Mouse (Mus musculus) spleen, adult 2 months (tissue): ENCODE data around the gene Fmo1. TPM values are rescaled to one million over a fixed set of nuclear protein-coding genes. Genes with fewer than 3 reads are reported as not detected.

Experiments
- DNase-seq, 2 experiments: peaks; one replicate each; pipeline versions ENCODE4 v3.0.0 to v3.0.0-alpha.2; 2012 to 2021; ENCODE audit warnings: low spot score in 2 of 2, low read depth in 1 of 2
- H3K27ac ChIP-seq: fragments of 200-500 bp; 2 replicates; pipeline ENCODE4 v1.5.1; 2012; ENCODE audit warnings: low read length, inconsistent platforms; ENCODE audit not compliant: insufficient read depth
- H3K27me3 ChIP-seq: fragments of 200-500 bp; 2 replicates; pipeline ENCODE4 v1.6.1; 2012; ENCODE audit warnings: mild to moderate bottlenecking, moderate library complexity, low read length, inconsistent platforms; ENCODE audit not compliant: control insufficient read depth, insufficient read depth
- H3K36me3 ChIP-seq: fragments of 200-500 bp; 2 replicates; pipeline ENCODE4 v1.6.1; 2012; ENCODE audit warnings: mild to moderate bottlenecking, low read length, inconsistent platforms; ENCODE audit not compliant: control insufficient read depth, insufficient read depth
- H3K4me1 ChIP-seq: fragments of 200-500 bp; 2 replicates; pipeline ENCODE4 v1.6.1; 2011; ENCODE audit warnings: inconsistent platforms; ENCODE audit not compliant: control insufficient read depth, insufficient read depth, insufficient read length
- H3K4me3 ChIP-seq: fragments of 200-500 bp; 2 replicates; pipeline ENCODE4 v1.5.1; 2011; ENCODE audit warnings: mild to moderate bottlenecking, inconsistent platforms; ENCODE audit not compliant: insufficient read depth, insufficient read length; ENCODE audit errors: extremely low read depth
- CTCF ChIP-seq: fragments of 200-500 bp; IDR thresholded peaks from 2 replicates; pipeline ENCODE4 v1.5.1; 2011; ENCODE audit warnings: mild to moderate bottlenecking, inconsistent platforms; ENCODE audit not compliant: insufficient read depth, insufficient read length, insufficient replicate concordance; ENCODE audit errors: extremely low read depth
- POLR2A ChIP-seq: fragments of 200-500 bp; IDR thresholded peaks from 2 replicates; pipeline ENCODE4 v1.6.1; 2011; ENCODE audit warnings: low read depth, low read length, inconsistent platforms
- WGBS: fragments of 180-500 bp; shearing (Covaris S2); methylation state at CpG from one replicate; pipeline ENCODE4 v1.1.7; 2018; 5-methylcytosine and 5-hydroxymethylcytosine counted together
- polyA plus RNA-seq: library from polyadenylated mRNA; depleted of rRNA; stranded (reverse); fragments of >200 nt; gene quantifications from 2 replicates; pipeline ENCODE4 v1.2.3, GENCODE M21; 2012

The Fmo1 gene
- polyA plus RNA-seq, 1 experiment, result 1.0 TPM

- H3K4me3 ChIP-seq, result no peak overlapping the region
- H3K4me1 ChIP-seq, result no peaks in the 10 kb centered on the region
- no peak for DNase-seq
- no peak overlapping the region for H3K27ac ChIP-seq
- H3K27me3 ChIP-seq, result no peaks in the 10 kb centered on the region
- no peak for TF ChIP-seq CTCF
- TF ChIP-seq POLR2A, result no peak
- WGBS, result 91% methylated on average over 9 of the region's 9 CpGs
- no peaks in the 10 kb centered on the region for H3K36me3 ChIP-seq
These were observed 26.2 kb downstream of the Fmo1 start for GRCm38 (mm10) chr1:162840211-162840610.

- DNase-seq, result no peak
- Histone ChIP-seq H3K27me3 (no peaks in the 10 kb centered on the region), H3K4me3 (no peak overlapping the region), H3K36me3 (no peaks in the 10 kb centered on the region), H3K4me1 (no peaks in the 10 kb centered on the region), H3K27ac (no peak overlapping the region)
- WGBS, result 92% methylated on average over 6 of the region's 6 CpGs
- TF ChIP-seq CTCF, result no peak
- TF ChIP-seq POLR2A, result no peak
These were observed 27.4 kb downstream of the Fmo1 start for GRCm38 (mm10) chr1:162838976-162839375.

GRCm38 (mm10) chr1:162834342-162834741 is 32.1 kb downstream of the Fmo1 start:
- H3K36me3 ChIP-seq, result no peaks in the 10 kb centered on the region
- H3K4me3 ChIP-seq, result no peak overlapping the region
- H3K27me3 ChIP-seq, result no peaks in the 10 kb centered on the region
- DNase-seq, result no peak
- TF ChIP-seq CTCF (no peak), POLR2A (no peak)
- H3K4me1 ChIP-seq, result no peaks in the 10 kb centered on the region
- WGBS, result 80% methylated on average over 5 of the region's 5 CpGs
- H3K27ac ChIP-seq, result no peak overlapping the region

- TF ChIP-seq POLR2A, result no peak
- TF ChIP-seq CTCF, result no peak
- no peak overlapping the region for H3K4me3 ChIP-seq
- no peak for DNase-seq
- no peaks in the 10 kb centered on the region for H3K36me3 ChIP-seq
- no peaks in the 10 kb centered on the region for H3K4me1 ChIP-seq
- no peaks in the 10 kb centered on the region for H3K27me3 ChIP-seq
- 74% methylated on average over 5 of the region's 5 CpGs for WGBS
- H3K27ac ChIP-seq, result no peak overlapping the region
These were observed 33.8 kb downstream of the Fmo1 start for GRCm38 (mm10) chr1:162832574-162832953.

- Histone ChIP-seq H3K4me3 (no peak overlapping the region), H3K27me3 (no peaks in the 10 kb centered on the region), H3K4me1 (no peaks in the 10 kb centered on the region), H3K27ac (no peak overlapping the region), H3K36me3 (no peaks in the 10 kb centered on the region)
- WGBS, result 47% methylated on average over 5 of the region's 5 CpGs
- DNase-seq, result no peak
- no peak for TF ChIP-seq CTCF
- no peak for TF ChIP-seq POLR2A
These were observed 34.4 kb downstream of the Fmo1 start for GRCm38 (mm10) chr1:162831838-162832573.

GRCm38 (mm10) chr1:162819280-162819679 is 47.1 kb downstream of the Fmo1 start:
- no peak for DNase-seq
- no peak overlapping the region for H3K4me3 ChIP-seq
- H3K4me1 ChIP-seq, result no peaks in the 10 kb centered on the region
- no peak for TF ChIP-seq CTCF
- TF ChIP-seq POLR2A, result no peak
- no peaks in the 10 kb centered on the region for H3K27me3 ChIP-seq
- no peak overlapping the region for H3K27ac ChIP-seq
- H3K36me3 ChIP-seq, result no peaks in the 10 kb centered on the region
- 95% methylated on average over 5 of the region's 5 CpGs for WGBS

GRCm38 (mm10) chr1:162815381-162816127 is 50.9 kb downstream of the Fmo1 start:
- H3K27ac ChIP-seq, result no peak overlapping the region
- H3K4me3 ChIP-seq, result no peak overlapping the region
- H3K4me1 ChIP-seq, result no peaks in the 10 kb centered on the region
- TF ChIP-seq POLR2A (no peak), CTCF (no peak)
- 85% methylated on average over 10 of the region's 10 CpGs for WGBS
- H3K27me3 ChIP-seq, result no peaks in the 10 kb centered on the region
- H3K36me3 ChIP-seq, result no peaks in the 10 kb centered on the region
- no peak for DNase-seq
